Mouse (Mus musculus) granulocyte monocyte progenitor cell, adult 5-6 weeks (primary cell): ENCODE measurements around the gene Rae1. TPM values are rescaled to one million over a fixed set of nuclear protein-coding genes. Genes with fewer than 3 reads are reported as not detected.
A peak's percentile ranks its signal among the peaks of the same experiment; 100 is the strongest.

Experiments used
- ATAC-seq: replicated peaks from 2 replicates; pipeline ENCODE4 v1.8.0; 2016; ENCODE audit warnings: mild to moderate bottlenecking, moderate TSS enrichment, inconsistent platforms; ENCODE audit not compliant: poor library complexity, severe bottlenecking
- total RNA-seq, 2 experiments: library from RNA; stranded (forward) in 1 of 2; stranded (reverse) in 1 of 2; fragments of 200-712, 200-1000 nt in 1 of 2; fragments of >200 nt in 1 of 2; fragmentation: Nextera tagmentation in 1 of 2; gene quantifications; 2 replicates each; pipeline ENCODE4 v1.2.3; 2014 to 2017

The Rae1 gene
- total RNA-seq, 2 experiments from 2014 or later = 71.2 to 147 TPM

- ATAC-seq = no peak
These were observed 24.5 kb downstream of the Rae1 start for GRCm38 (mm10) chr2:173024392-173024791.

- ATAC-seq = no peak
These were observed 25.0 kb downstream of the Rae1 start for GRCm38 (mm10) chr2:173024938-173025337.

- peak; percentile 16 for ATAC-seq
These were observed 26.4 kb downstream of the Rae1 start for GRCm38 (mm10) chr2:173026286-173026685.

- ATAC-seq = no peak
These were observed 26.8 kb downstream of the Rae1 start for GRCm38 (mm10) chr2:173026688-173027131.

GRCm38 (mm10) chr2:173027169-173027823 is 27.4 kb downstream of the Rae1 start:
- ATAC-seq = no peak

GRCm38 (mm10) chr2:173027824-173028495 is 28.0 kb downstream of the Rae1 start:
- ATAC-seq = no peak

- ATAC-seq = no peak
These were observed 28.7 kb downstream of the Rae1 start for GRCm38 (mm10) chr2:173028508-173029031.

GRCm38 (mm10) chr2:173030591-173031338 is 30.8 kb downstream of the Rae1 start:
- ATAC-seq = no peak

- no peak for ATAC-seq
These were observed 33.6 kb downstream of the Rae1 start for GRCm38 (mm10) chr2:173033531-173033930.

GRCm38 (mm10) chr2:173034998-173035397 is 35.1 kb downstream of the Rae1 start:
- ATAC-seq = peak; percentile 33

- ATAC-seq = no peak
These were observed 35.7 kb downstream of the Rae1 start for GRCm38 (mm10) chr2:173035653-173036052.

- no peak for ATAC-seq
These were observed 36.1 kb downstream of the Rae1 start for GRCm38 (mm10) chr2:173036055-173036454.

GRCm38 (mm10) chr2:173036611-173037010 is 36.7 kb downstream of the Rae1 start:
- ATAC-seq = no peak; the same call in 1 of the 2 replicates

- ATAC-seq = no peak
These were observed 37.4 kb downstream of the Rae1 start for GRCm38 (mm10) chr2:173037347-173037746.

- no peak for ATAC-seq
These were observed 38.1 kb downstream of the Rae1 start for GRCm38 (mm10) chr2:173037827-173038607.

- no peak for ATAC-seq
These were observed 39.1 kb downstream of the Rae1 start for GRCm38 (mm10) chr2:173039041-173039440.

GRCm38 (mm10) chr2:173040803-173041202 is 40.9 kb downstream of the Rae1 start:
- ATAC-seq = peak; percentile 66

GRCm38 (mm10) chr2:173041242-173041641 is 41.3 kb downstream of the Rae1 start:
- ATAC-seq = no peak

- no peak for ATAC-seq
These were observed 42.0 kb downstream of the Rae1 start for GRCm38 (mm10) chr2:173041893-173042292.

- ATAC-seq = no peak
These were observed 42.7 kb downstream of the Rae1 start for GRCm38 (mm10) chr2:173042504-173043162.
